Mouse (Mus musculus) heart, adult 2 months (tissue): ENCODE data around the gene Snx21.

Experiments
- CTCF ChIP-seq: fragments of 200-600 bp; IDR thresholded peaks from 2 replicates; pipeline ENCODE4 v1.8.1; 2022; ENCODE audit warnings: antibody characterized with exemption, mild to moderate bottlenecking, moderate library complexity
- EP300 ChIP-seq: fragments of 200-500 bp; IDR thresholded peaks from 2 replicates; pipeline ENCODE4 v1.6.1; 2011; ENCODE audit warnings: low read depth, low read length, control low read depth; ENCODE audit not compliant: insufficient read depth
- POLR2A ChIP-seq: fragments of 200-500 bp; IDR thresholded peaks from 2 replicates; pipeline ENCODE4 v1.6.1; 2011; ENCODE audit warnings: mild to moderate bottlenecking, low read depth, low read length, control low read depth; ENCODE audit not compliant: insufficient read depth

- no peak for TF ChIP-seq CTCF
- no peak for TF ChIP-seq POLR2A
- TF ChIP-seq EP300 = no peak
These were observed 42.8 kb downstream of the Snx21 start, which contains the start of gene Spata25 for GRCm38 (mm10) chr2:164828437-164828836.
